Mouse (Mus musculus): ENCODE data around the gene Artn. TPM values are rescaled to one million over a fixed set of nuclear protein-coding genes. Genes with fewer than 3 reads are reported as not detected.
A peak's percentile ranks its signal among the peaks of the same experiment; 100 is the strongest.

The Artn gene
- polyA plus RNA-seq, 1 experiment from 2014 or later = 5.0 TPM

DNA sequence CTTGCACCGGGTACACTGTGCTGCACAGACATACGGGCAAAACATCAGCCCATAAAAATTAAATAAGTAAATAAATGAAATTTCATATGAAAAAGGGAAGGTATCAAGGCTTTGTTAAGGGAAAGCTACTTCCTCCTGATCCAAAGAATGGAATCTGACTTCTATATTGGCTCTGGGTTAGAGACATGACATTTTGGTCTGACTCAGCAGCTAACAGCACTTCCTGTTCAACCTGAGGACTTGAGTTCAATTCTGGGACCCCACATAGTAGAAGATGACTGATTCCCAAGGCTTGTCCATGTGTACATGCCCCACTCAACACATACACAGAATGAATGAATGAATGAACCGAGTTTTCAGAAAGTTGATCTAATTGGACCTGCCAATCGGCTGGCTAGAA is 11.7 kb downstream of the Artn start:
- Histone ChIP-seq H3K4me1 (peaks cover 25% of the 10 kb centered on the region), H3K9me3 (replicated peaks) (no peaks in the 10 kb centered on the region), H3K36me3 (no peaks in the 10 kb centered on the region), H3K9ac (no peak overlapping the region), H3K4me2 (no peak overlapping the region), H3K27ac (no peak overlapping the region), H3K4me3 (replicated peaks) (no peak overlapping the region), H3K27me3 (peaks cover 6% of the 10 kb centered on the region; the same call in 1 of the 2 replicates)
- WGBS = 90% methylated on average over 4 of the region's 4 CpGs
- ATAC-seq (replicated peaks; ENCODE audit: low FRiP score) = no peak

DNA sequence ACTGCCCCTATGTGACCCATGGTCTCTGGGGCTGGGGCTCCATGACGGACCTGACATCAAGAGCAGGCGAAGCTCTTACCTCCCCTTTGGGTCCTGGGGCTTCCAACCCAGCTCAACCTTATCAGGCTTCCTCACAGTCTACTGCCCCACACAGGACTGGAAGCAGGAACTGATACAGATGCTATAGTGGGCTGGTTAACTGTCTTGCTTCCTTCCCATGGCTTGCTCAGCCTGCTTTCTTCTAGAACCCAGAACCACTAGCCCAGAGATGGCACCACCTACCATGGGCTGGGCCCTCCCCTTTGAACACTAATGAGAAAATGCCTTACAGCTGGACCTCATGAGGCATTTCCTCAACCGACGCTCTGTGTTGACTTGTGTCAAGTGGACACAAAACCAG is 12.2 kb downstream of the Artn start:
- WGBS = 86% methylated on average over 4 of the region's 4 CpGs
- H3K9me3 ChIP-seq (replicated peaks) = no peaks in the 10 kb centered on the region
- no peak for ATAC-seq (replicated peaks; ENCODE audit: low FRiP score)
- H3K4me2 ChIP-seq = no peak overlapping the region
- peaks cover 28% of the 10 kb centered on the region for H3K4me1 ChIP-seq
- 0 out of 2 replicates have a peak, but pooled peaks cover 1% of the 10 kb centered on the region for H3K27me3 ChIP-seq
- no peaks in the 10 kb centered on the region for H3K36me3 ChIP-seq
- no peak overlapping the region for H3K9ac ChIP-seq
- H3K4me3 ChIP-seq (replicated peaks) = no peak overlapping the region
- H3K27ac ChIP-seq = no peak overlapping the region

DNA sequence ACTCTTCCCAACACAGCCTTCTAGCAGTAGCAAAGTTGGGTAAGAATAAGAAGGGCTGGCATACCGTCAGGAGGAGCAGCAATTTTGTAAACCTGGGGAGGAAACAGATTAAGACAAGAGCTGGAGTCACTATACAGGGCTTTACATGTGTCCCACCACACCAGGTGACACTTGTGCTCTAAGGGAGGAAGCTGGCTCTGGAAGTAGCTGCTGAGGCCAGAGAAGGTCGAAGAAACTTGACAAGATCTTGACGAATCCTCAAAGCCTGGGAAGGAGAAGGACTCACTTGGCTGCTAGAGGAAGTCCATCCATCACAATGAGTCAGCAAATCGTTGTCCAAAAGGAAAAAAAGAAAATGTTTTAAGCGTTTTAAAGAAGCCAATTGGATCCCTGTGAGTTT is 13.2 kb downstream of the Artn start:
- H3K4me2 ChIP-seq = peak overlapping the region; percentile 95
- no peaks in the 10 kb centered on the region for H3K9me3 ChIP-seq (replicated peaks)
- WGBS = 64% methylated on average over 5 of the region's 5 CpGs
- H3K9ac ChIP-seq = no peak overlapping the region
- H3K27ac ChIP-seq = 0 out of 2 replicates have a peak overlapping the region, but pooled peaks have one; percentile 82
- H3K27me3 ChIP-seq = no peaks in the 10 kb centered on the region
- peaks cover 28% of the 10 kb centered on the region for H3K4me1 ChIP-seq
- H3K36me3 ChIP-seq = peaks cover 10% of the 10 kb centered on the region
- H3K4me3 ChIP-seq (replicated peaks) = peak overlapping the region; percentile 81; the same call in 1 of the 2 replicates
- no peak for ATAC-seq (replicated peaks; ENCODE audit: low FRiP score)

DNA sequence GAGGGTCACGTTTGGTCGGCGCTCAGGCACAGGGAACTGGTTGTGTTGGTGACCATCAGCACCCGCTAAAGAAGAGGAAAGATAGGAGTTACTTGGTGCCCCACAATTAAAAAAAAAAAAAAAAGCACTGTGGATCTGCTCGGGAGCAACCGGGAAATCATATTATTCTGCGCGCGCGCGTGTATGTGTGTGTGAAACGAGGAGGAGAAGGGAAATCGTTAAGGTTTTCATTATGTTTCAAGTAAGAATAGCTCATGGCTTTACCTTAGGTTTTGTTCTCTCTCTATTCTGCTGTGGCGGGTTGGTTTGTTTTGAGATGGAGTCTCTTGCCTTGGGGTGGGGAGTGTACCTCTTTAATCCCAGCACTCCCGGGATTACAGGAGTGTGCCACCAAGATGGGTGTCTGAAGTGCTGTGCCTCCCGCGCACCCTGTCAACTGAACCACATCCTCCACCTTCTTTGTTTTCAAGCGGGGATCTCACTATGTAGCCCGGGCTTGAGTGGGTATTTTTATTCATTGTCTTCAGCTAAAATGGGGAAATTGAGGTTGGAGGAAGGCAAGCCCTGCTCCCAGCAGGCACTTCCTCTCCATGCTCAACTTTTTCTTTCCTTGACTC is 14.0 kb downstream of the Artn start:
- Histone ChIP-seq H3K4me3 (replicated peaks) (peak overlapping the region; percentile 81), H3K4me1 (peaks cover 28% of the 10 kb centered on the region), H3K9me3 (replicated peaks) (no peaks in the 10 kb centered on the region), H3K36me3 (peaks cover 18% of the 10 kb centered on the region), H3K9ac (peak overlapping the region; percentile 69), H3K4me2 (peak overlapping the region; percentile 95), H3K27me3 (no peaks in the 10 kb centered on the region), H3K27ac (peak overlapping the region; percentile 82)
- WGBS = 3% methylated on average over 19 of the region's 19 CpGs
- ATAC-seq (replicated peaks; ENCODE audit: low FRiP score) = no peak

DNA sequence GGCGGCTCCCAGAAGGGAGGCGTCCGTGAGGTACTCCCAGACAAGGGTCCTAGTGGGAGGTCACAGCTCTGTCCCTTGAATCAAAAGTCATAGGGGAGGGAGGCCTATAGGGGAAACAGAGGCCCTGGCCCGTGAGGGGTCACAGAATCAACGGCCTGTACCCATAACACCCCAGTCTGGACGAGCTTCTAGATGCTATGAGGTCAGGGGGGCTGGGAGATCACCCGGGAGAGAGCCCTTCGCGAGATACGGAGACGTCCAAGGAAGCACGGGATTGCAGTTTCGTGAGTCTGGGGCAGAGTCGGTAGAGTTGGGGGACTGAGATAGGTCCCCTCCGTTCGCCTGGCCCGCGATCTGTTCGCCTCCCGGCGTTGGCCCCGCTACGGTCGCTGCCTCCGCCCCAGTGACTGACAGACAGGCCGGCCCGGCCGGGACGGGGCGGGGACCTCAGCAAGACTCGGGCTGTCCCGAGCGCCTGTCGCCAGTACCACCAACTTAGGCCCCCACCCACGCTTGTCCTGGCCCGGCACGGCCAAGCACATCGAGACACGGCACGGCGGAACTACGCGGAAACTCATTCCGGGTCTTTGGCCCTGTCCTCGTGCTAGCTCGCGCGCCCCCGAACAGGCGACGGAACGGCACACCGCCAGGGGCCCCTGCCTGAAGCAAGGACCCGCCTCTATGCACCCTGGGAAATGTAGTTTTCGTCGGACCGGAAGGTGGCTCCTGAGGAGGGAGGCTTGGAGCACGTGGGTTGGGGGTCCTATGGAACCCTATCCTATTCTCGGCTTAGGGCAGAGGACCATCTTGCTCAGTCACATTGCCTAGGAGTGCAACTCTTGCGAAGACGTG is 14.7 kb downstream of the Artn start, which contains the start of gene Ipo13:
Gene Ipo13 (minus strand): TSS at position 409 of the 852 bp plus-strand sequence.
- WGBS = under 1% methylated on average over 61 of the region's 61 CpGs
- H3K27ac ChIP-seq = peak within 1 kb of the TSS; percentile 82
- H3K36me3 ChIP-seq = peaks cover 26% of the 10 kb centered on the region
- peaks cover 31% of the 10 kb centered on the region for H3K4me1 ChIP-seq
- H3K9me3 ChIP-seq (replicated peaks) = no peaks in the 10 kb centered on the region
- peak within 1 kb of the TSS; percentile 95 for H3K4me2 ChIP-seq
- no peaks in the 10 kb centered on the region for H3K27me3 ChIP-seq
- peak; percentile 95 for ATAC-seq (replicated peaks; ENCODE audit: low FRiP score)
- peak within 1 kb of the TSS; percentile 69 for H3K9ac ChIP-seq
- H3K4me3 ChIP-seq (replicated peaks) = peak within 1 kb of the TSS; percentile 81

DNA sequence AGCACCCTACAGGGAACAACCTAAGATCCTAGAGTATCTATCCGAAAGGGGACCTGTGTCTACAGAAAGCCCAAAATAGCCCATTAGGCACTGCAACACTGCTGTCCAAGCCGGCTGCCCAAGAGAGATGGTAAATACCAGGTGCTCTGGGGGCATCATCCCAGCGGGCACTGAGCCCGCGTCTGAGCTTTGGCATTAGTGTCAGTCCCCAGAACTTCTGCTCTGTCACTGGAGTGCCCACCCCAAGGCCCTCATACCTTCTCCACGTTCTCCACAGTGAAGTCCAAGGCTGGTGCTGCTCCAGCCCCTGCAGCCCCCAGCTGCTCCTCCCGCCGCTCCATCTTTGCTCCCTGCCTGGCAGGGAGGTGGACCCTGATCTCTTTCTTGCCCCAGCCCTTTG is 15.5 kb downstream of the Artn start:
- Histone ChIP-seq H3K4me2 (peak overlapping the region; percentile 95), H3K9ac (peak overlapping the region; percentile 69), H3K4me1 (peaks cover 34% of the 10 kb centered on the region), H3K36me3 (peaks cover 31% of the 10 kb centered on the region), H3K27me3 (no peaks in the 10 kb centered on the region), H3K9me3 (replicated peaks) (no peaks in the 10 kb centered on the region), H3K27ac (peak overlapping the region; percentile 9; the same call in 1 of the 2 replicates), H3K4me3 (replicated peaks) (peak overlapping the region; percentile 81)
- WGBS = 11% methylated on average over 8 of the region's 8 CpGs
- no peak for ATAC-seq (replicated peaks; ENCODE audit: low FRiP score)

DNA sequence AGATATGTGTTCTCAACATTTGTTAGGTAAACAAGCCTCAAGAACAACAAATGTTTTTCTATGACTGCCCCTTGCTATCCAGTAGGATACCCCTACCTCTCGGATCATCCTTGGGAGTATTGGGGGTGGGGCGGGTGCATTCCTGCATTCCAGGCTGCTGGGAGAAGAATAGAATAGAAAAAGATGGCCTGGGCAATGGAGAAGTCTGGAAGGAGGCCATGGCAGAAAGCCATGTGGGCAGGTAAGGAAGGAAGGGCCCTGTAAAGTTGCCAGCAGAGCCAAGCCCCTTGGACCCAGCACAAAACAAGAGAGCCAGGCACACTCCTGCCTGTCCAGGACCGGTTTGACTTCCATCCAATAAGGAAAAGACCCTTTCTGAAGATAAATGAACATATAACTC is 16.1 kb downstream of the Artn start:
- Histone ChIP-seq H3K4me2 (peak overlapping the region; percentile 95), H3K4me3 (replicated peaks) (peak overlapping the region; percentile 81), H3K9ac (no peak overlapping the region), H3K36me3 (peaks cover 37% of the 10 kb centered on the region), H3K27me3 (no peaks in the 10 kb centered on the region), H3K27ac (no peak overlapping the region), H3K4me1 (peaks cover 36% of the 10 kb centered on the region), H3K9me3 (replicated peaks) (no peaks in the 10 kb centered on the region)
- 63% methylated on average over 3 of the region's 3 CpGs for WGBS
- no peak for ATAC-seq (replicated peaks; ENCODE audit: low FRiP score)

DNA sequence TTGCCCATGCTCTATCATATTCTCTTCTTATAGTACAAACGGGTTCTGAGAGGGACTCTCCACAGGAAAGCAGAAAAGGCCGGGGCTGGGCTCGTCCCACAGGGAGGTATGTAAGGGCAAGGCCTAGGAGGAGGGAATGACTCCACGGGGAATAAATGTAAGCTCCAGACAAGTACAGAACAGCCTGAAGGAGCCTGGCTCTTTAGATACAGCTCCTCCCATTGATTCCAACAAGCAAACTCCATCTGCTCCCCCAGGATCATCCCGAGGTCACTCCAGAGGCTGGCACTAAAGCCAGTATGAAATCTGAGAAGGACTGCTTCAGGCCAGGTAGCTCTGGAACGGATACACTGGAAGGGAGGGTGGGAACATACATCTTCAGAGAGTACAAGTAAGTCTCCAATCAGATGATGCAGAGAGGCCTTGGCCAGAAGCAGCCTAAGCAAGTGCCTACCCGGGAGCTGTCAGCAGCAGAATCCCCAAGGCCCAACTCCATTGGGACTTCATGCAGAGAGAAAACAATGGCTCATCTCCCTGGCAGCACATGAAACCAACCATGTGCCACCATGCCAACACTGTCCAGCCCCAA is 16.8 kb downstream of the Artn start:
- Histone ChIP-seq H3K4me1 (peaks cover 36% of the 10 kb centered on the region), H3K36me3 (peaks cover 39% of the 10 kb centered on the region), H3K4me3 (replicated peaks) (no peak overlapping the region; the same call in 1 of the 2 replicates), H3K9me3 (replicated peaks) (no peaks in the 10 kb centered on the region), H3K27me3 (no peaks in the 10 kb centered on the region), H3K4me2 (peak overlapping the region; percentile 95), H3K27ac (no peak overlapping the region), H3K9ac (no peak overlapping the region)
- WGBS = 48% methylated on average over 7 of the region's 7 CpGs
- ATAC-seq (replicated peaks; ENCODE audit: low FRiP score) = no peak

DNA sequence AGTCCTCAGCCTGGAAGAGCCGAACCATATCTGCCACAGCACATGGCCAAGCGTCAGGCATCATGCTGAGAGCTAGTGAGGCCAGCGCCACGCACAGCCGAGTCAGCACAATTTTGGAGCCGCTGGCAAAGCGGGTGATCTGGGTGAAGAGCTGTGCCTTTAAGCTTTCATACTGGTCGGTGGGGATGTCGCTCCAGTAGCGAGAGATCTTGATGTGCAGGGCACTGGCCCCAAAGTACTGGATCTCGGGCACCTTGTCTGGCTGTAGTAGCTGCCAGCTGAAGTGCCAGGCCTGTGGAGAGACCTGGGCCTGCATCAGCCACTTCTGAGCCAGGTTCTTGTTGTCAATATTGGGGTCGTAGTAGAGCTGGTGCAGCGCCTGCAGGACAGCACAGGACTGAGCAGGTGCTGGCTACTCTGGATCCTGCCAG is 17.4 kb downstream of the Artn start:
- H3K9ac ChIP-seq = no peak overlapping the region
- no peaks in the 10 kb centered on the region for H3K9me3 ChIP-seq (replicated peaks)

DNA sequence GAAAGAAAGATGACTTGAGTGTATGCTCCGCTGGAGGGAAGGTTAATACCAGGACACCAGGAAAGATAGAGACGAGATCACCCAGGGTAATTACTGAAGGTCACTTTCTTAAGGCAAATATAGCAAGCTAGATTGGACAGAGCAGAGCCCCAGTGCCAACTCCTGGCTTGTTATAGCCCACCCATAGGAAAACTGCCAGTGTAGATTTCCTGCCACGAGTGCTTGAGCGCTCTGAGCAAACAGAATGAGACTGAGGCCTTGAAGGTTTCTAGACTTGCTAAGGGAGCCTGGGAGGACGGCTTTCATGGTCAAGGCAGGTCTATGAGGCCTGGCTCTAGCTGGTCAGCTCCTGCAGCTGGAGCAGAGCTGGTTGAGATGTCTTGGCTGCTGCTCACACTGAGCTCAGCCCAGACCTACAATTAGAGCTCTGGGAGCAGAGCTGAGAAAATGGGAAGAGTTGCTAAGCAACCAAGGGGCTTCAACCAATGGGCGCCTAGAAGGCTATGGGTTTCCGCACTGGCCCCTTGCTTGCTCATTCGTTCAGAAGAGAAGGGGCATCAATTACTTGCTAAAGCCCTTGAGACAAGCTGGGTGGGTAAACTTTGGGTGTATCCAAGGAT is 20.6 kb downstream of the Artn start:
- no peaks in the 10 kb centered on the region for H3K27me3 ChIP-seq
- H3K4me3 ChIP-seq (replicated peaks) = no peak overlapping the region
- H3K36me3 ChIP-seq = peaks cover 70% of the 10 kb centered on the region
- H3K27ac ChIP-seq = no peak overlapping the region
- WGBS = 76% methylated on average over 8 of the region's 8 CpGs
- no peak overlapping the region for H3K4me2 ChIP-seq
- peaks cover 22% of the 10 kb centered on the region for H3K4me1 ChIP-seq
- H3K9me3 ChIP-seq (replicated peaks) = no peaks in the 10 kb centered on the region
- H3K9ac ChIP-seq = no peak overlapping the region
- ATAC-seq (replicated peaks; ENCODE audit: low FRiP score) = no peak

More for the DNA sequence above, 17.4 kb downstream of the Artn start:
- no peak for ATAC-seq (replicated peaks; ENCODE audit: low FRiP score)
- Histone ChIP-seq H3K4me2 (peak overlapping the region; percentile 95; the same call in 1 of the 2 replicates), H3K4me1 (peaks cover 36% of the 10 kb centered on the region), H3K27me3 (no peaks in the 10 kb centered on the region), H3K36me3 (peaks cover 43% of the 10 kb centered on the region), H3K4me3 (replicated peaks) (no peak overlapping the region; the same call in 1 of the 2 replicates), H3K27ac (no peak overlapping the region)
- 94% methylated on average over 13 of the region's 13 CpGs for WGBS

DNA sequence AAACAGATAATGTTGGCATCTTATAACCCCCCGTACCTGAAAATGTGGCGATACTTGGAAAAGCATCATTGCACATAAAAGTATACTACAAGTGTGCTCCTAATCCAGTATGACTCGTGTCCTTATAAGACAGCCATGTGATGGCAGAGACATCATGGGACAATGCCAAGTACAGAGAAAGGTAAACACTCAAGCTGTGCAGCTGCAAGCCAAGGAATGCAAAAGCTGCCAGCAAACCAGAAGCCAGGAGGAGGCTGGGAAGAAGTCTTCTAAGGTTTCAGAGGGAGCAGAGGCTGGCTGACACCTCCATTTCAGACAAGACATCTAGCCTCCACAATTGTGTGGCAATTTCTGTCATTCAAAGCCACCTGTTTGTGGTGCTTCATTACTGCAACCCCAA is 23.4 kb downstream of the Artn start:
- H3K9me3 ChIP-seq (replicated peaks) = no peaks in the 10 kb centered on the region
- 86% methylated on average over 3 of the region's 3 CpGs for WGBS
- ATAC-seq (replicated peaks; ENCODE audit: low FRiP score) = no peak
- no peak overlapping the region for H3K27ac ChIP-seq
- no peaks in the 10 kb centered on the region for H3K27me3 ChIP-seq
- H3K36me3 ChIP-seq = peaks cover 85% of the 10 kb centered on the region
- peaks cover 8% of the 10 kb centered on the region; the same call in 1 of the 2 replicates for H3K4me1 ChIP-seq
- no peak overlapping the region for H3K4me2 ChIP-seq
- H3K4me3 ChIP-seq (replicated peaks) = no peak overlapping the region
- H3K9ac ChIP-seq = no peak overlapping the region

All from kidney, embryonic 15.5 days (tissue).